ENCODE assay signal across 8 mouse cellular contexts in genomic region chr13:45961871-45962630, GRCm38 (mm10). TPM values are rescaled to one million over a fixed set of nuclear protein-coding genes. Genes with fewer than 3 reads are reported as not detected.
DNase-seq lines count a peak whose midpoint lies in the region; ATAC-seq and TF ChIP-seq lines count a peak whose summit lies in the region.

No protein-coding gene starts in this region.

- no peak for TF ChIP-seq POLR2A in liver, adult 2 months (IDR thresholded peaks at IDR 0.05; ENCODE audit: extremely low read depth, insufficient read depth, low read length)
- no peak for TF ChIP-seq POLR2A in limb, embryonic 14.5 days (IDR thresholded peaks at IDR 0.05; ENCODE audit: borderline replicate concordance, extremely low read depth, insufficient read depth, insufficient read length)

- no peaks in the 10 kb centered on the region for H3K36me3 ChIP-seq in liver, adult 2 months (ENCODE audit: control insufficient read depth, insufficient read depth, low read length)
- H3K36me3 ChIP-seq in forebrain, embryonic 11.5 days (ENCODE audit: control insufficient read depth, insufficient read depth, low read length), result no peaks in the 10 kb centered on the region
- no peaks in the 10 kb centered on the region for H3K36me3 ChIP-seq in limb, embryonic 14.5 days (ENCODE audit: control insufficient read depth, insufficient read depth, low read length)

- H3K4me2 ChIP-seq in forebrain, embryonic 11.5 days (ENCODE audit: low read depth, low read length, severe bottlenecking), result peak overlapping the region; percentile 85
- H3K4me2 ChIP-seq in limb, embryonic 14.5 days (replicated peaks; ENCODE audit: low read depth, low read length, severe bottlenecking), result peak overlapping the region; percentile 85

- H3K27ac ChIP-seq in liver, adult 2 months (replicated peaks; ENCODE audit: insufficient read depth, low read depth, low read length), result peak overlapping the region; percentile 49
- H3K27ac ChIP-seq in forebrain, embryonic 11.5 days (ENCODE audit: low read depth, low read length), result peak overlapping the region; percentile 41; the same call in 1 of the 2 replicates
- no peak overlapping the region for H3K27ac ChIP-seq in limb, embryonic 14.5 days (replicated peaks; ENCODE audit: low read depth, low read length)

- 19% methylated on average over 9 of the region's 9 CpGs for WGBS in liver, adult 2 months
- WGBS in forebrain, embryonic 11.5 days, result 4% methylated on average over 9 of the region's 9 CpGs
- WGBS in limb, embryonic 14.5 days, result 25% methylated on average over 9 of the region's 9 CpGs

- TF ChIP-seq CTCF in liver, adult 2 months (IDR thresholded peaks at IDR 0.05; ENCODE audit: low read depth, low read length), result no peak

- H3K9me3 ChIP-seq in forebrain, embryonic 11.5 days (ENCODE audit: control insufficient read depth, low read length), result no peaks in the 10 kb centered on the region
- no peaks in the 10 kb centered on the region for H3K9me3 ChIP-seq in limb, embryonic 14.5 days (ENCODE audit: control insufficient read depth, low read length)

- H3K4me3 ChIP-seq in liver, adult 2 months (ENCODE audit: insufficient read depth, low read depth, low read length), result peak overlapping the region; percentile 98; the same call in 1 of the 2 replicates
- peak overlapping the region; percentile 82 for H3K4me3 ChIP-seq in forebrain, embryonic 11.5 days (ENCODE audit: low read depth, low read length)
- peak overlapping the region; percentile 87 for H3K4me3 ChIP-seq in limb, embryonic 14.5 days (replicated peaks; ENCODE audit: low read length)

- H3K4me1 ChIP-seq in liver, adult 2 months (ENCODE audit: control insufficient read depth, insufficient read depth, low read length), result peaks cover 29% of the 10 kb centered on the region
- H3K4me1 ChIP-seq in forebrain, embryonic 11.5 days (replicated peaks; ENCODE audit: control insufficient read depth, insufficient read depth, low read length), result peaks cover 25% of the 10 kb centered on the region
- H3K4me1 ChIP-seq in limb, embryonic 14.5 days (ENCODE audit: control insufficient read depth, insufficient read depth, low read length), result peaks cover 30% of the 10 kb centered on the region

- peak overlapping the region; percentile 27 for H3K9ac ChIP-seq in liver, adult 2 months (ENCODE audit: low read depth, low read length)
- no peak overlapping the region for H3K9ac ChIP-seq in forebrain, embryonic 11.5 days (ENCODE audit: low read length)
- H3K9ac ChIP-seq in limb, embryonic 14.5 days (ENCODE audit: low read depth, low read length, severe bottlenecking), result no peak overlapping the region

- peaks cover 9% of the 10 kb centered on the region; the same call in 1 of the 2 replicates for H3K79me2 ChIP-seq in liver, adult 2 months (ENCODE audit: control insufficient read depth, insufficient read depth, low read length)

- H3K27me3 ChIP-seq in liver, adult 2 months (ENCODE audit: control insufficient read depth, insufficient read depth, low read length), result no peaks in the 10 kb centered on the region
- peaks cover 3% of the 10 kb centered on the region; the same call in 1 of the 2 replicates for H3K27me3 ChIP-seq in forebrain, embryonic 11.5 days (ENCODE audit: control insufficient read depth, insufficient read depth, low read length)
- no peaks in the 10 kb centered on the region for H3K27me3 ChIP-seq in limb, embryonic 14.5 days (ENCODE audit: control insufficient read depth, insufficient read depth, low read length)

- DNase-seq in CD4-positive, CD25-positive, alpha-beta regulatory T cell, adult 2 months (ENCODE audit: low read depth, low spot score), result peak; percentile 48
- DNase-seq in liver, adult 2 months (ENCODE audit: extremely low read depth, low read depth, low spot score), result peak; percentile 69
- no peak for DNase-seq in liver
- peak; percentile 73 for DNase-seq in forebrain, embryonic 11.5 days (ENCODE audit: low spot score)
- DNase-seq in limb, embryonic 14.5 days (ENCODE audit: low spot score), result no peak
- DNase-seq in retina, embryonic 14.5 days (ENCODE audit: low spot score), result peak; percentile 26
- no peak for DNase-seq in layer of hippocampus, adult 9-11 months

- ATAC-seq in CD4-positive, CD25-positive, alpha-beta regulatory T cell, adult 4 months, result no peak
- ATAC-seq in forebrain, embryonic 11.5 days (replicated peaks; ENCODE audit: low FRiP score), result peak; percentile 45
- no peak for ATAC-seq in limb, embryonic 14.5 days (ENCODE audit: low FRiP score, low read depth)

RNA-seq across cellular contexts. Expression of gene Atxn1, which starts 2.8 kb away (rescaled TPM):
- polyA plus RNA-seq in CD4-positive, CD25-positive, alpha-beta regulatory T cell, adult 4 months (2017; shearing (Covaris generic)), result 10 to 100 TPM; 26.0 to 31.6 TPM
- total RNA-seq in liver, adult 2 months (2014; rRNA removed), result 7.8 and 8.7 TPM in 2 replicates
- polyA plus RNA-seq in liver, adult 2 months (2012; rRNA removed), result 7.7 and 8.3 TPM in 2 replicates
- polyA plus RNA-seq in forebrain, embryonic 11.5 days (2014; fragmentation: Nextera tagmentation; extraction: Ambion mirVana), result 2.2 and 3.3 TPM in 2 replicates
- polyA plus RNA-seq in limb, embryonic 14.5 days (2012; rRNA removed), result 5.3 and 6.4 TPM in 2 replicates
- polyA plus RNA-seq in limb, embryonic 14.5 days (2014; fragmentation: Nextera tagmentation; extraction: Ambion mirVana), result 3.3 and 3.4 TPM in 2 replicates

Comparison
In these comparisons a context has a peak if more than half of its experiments do, and no peak if none do; other contexts are left out.
1. DNase-seq: peak in CD4-positive, CD25-positive, alpha-beta regulatory T cell, adult 2 months (single experiment), liver, adult 2 months (single experiment), forebrain, embryonic 11.5 days (single experiment) and retina, embryonic 14.5 days (single experiment); none in liver (single experiment), limb, embryonic 14.5 days (single experiment) and layer of hippocampus, adult 9-11 months (single experiment).
2. Peak in every context shown above with its lines, with median percentiles within 50 percentile points of each other: H3K4me3 ChIP-seq.